Mouse (Mus musculus) mesoderm, embryonic 11.5 days (tissue): ENCODE results near the gene Zpr1.
"Not testable (repeated sequence)": the region's sequence is repeated elsewhere in the genome, so short reads cannot be mapped to it uniquely, and the experiment has no call there.

Experiments
- DNase-seq: peaks from one replicate; pipeline ENCODE4 v3.0.0-alpha.2; 2012; ENCODE audit warnings: low read depth, low spot score

Gene Zpr1

GRCm38 (mm10) chr9:46261131-46261530 lies 11.7 kb upstream of the Zpr1 start:
- DNase-seq: no peak

- DNase-seq: no peak
Measured at GRCm38 (mm10) chr9:46268343-46268873, 4.5 kb upstream of the Zpr1 start, which contains the start of gene Apoa5. Gene Apoa5 (plus strand): TSS chr9:46268633.

DNA sequence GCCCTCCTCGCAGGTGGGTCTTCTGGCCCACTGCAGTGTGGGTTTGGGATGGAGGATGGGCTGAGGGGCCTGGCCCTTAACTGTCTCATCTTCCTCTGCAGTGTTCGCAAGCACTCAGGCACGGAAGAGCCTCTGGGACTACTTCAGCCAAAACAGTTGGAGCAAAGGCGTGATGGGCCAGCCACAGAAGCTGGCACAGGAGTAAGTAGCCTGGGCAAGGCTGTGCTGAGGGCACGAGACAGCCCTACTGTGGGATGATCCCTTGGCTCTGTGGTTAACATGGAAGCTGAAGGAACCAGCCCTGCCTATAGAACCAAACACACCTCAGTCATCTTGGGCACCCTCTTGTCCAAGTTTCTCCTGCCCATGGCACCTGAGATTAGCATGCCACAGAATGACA lies 3.7 kb upstream of the Zpr1 start:
- no peak for DNase-seq

GRCm38 (mm10) chr9:46270782-46271181 lies 2.1 kb upstream of the Zpr1 start:
- no peak for DNase-seq

GRCm38 (mm10) chr9:46272070-46272469 lies 794 bp upstream of the Zpr1 start:
- no peak for DNase-seq

GRCm38 (mm10) chr9:46274494-46274893 lies 1.6 kb downstream of the Zpr1 start:
- DNase-seq: no peak

- DNase-seq: peak; percentile 89
Measured at GRCm38 (mm10) chr9:46282631-46283436, 10.0 kb downstream of the Zpr1 start, which contains the start of gene Bud13. Gene Bud13 (plus strand): TSS chr9:46283008.

DNA sequence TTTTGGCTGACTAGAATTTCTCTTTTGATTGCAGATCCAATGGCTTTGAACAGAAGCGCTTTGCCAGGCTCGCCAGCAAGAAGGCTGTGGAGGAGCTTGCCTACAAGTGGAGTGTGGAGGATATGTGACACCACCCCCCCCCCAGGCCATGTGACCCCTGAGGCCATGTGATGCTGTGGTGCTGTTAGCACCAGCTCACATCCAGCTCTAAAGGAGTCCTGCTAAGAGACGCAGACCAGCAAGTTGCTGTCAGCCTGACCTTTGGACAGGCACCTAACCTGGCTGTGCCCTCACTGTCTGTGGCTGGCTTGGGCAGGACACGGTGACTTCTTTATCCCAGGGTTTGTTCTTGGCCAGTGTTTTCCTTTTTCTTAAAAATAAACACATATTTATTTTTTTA lies 25.5 kb downstream of the Zpr1 start:
- DNase-seq: no peak

GRCm38 (mm10) chr9:46302142-46302541 lies 29.3 kb downstream of the Zpr1 start:
- DNase-seq: peak; percentile 70

DNA sequence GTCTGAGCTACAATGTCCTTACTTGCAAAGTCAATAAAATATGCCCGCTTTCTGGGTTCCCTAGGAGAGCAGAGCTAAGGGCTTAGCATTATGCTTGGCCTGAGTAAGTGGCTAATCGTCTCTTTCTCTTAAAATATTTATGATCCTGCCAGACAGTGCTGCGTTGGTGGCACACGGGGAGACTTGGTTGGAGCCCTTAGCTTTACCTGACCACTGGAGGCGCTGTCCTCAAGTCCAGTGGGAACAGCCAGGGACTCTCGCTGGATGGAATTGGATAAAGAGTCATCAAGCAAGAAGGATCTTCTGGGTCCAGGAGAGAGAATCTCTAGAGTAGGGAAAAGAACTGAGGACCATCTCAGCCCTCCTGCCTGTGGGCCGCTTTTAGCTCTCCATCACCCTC lies 36.3 kb downstream of the Zpr1 start:
- DNase-seq: no peak

DNA sequence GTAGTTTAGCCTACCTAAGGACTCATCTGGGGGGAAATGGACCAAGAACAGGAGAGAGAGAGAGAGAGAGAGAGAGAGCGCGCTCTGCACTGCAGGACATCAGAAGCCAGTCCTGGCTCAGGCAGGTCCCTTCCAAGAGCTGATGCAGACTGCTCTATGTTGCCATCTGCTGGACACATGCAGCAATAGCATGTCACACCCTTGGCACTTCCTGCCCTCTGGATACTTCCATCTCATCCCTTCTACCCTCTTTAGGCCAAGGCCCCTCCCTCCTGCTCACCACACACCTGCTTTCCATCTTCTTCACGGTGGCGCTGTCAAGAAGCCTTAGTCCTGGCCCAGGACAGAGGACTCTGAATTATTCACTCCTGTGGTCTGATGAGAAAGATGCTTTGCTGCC lies 41.6 kb downstream of the Zpr1 start:
- peak; percentile 87 for DNase-seq

- no peak for DNase-seq
Measured at GRCm38 (mm10) chr9:46314921-46315320, 42.1 kb downstream of the Zpr1 start.

GRCm38 (mm10) chr9:46315807-46316365 lies 43.0 kb downstream of the Zpr1 start:
- no peak for DNase-seq

DNA sequence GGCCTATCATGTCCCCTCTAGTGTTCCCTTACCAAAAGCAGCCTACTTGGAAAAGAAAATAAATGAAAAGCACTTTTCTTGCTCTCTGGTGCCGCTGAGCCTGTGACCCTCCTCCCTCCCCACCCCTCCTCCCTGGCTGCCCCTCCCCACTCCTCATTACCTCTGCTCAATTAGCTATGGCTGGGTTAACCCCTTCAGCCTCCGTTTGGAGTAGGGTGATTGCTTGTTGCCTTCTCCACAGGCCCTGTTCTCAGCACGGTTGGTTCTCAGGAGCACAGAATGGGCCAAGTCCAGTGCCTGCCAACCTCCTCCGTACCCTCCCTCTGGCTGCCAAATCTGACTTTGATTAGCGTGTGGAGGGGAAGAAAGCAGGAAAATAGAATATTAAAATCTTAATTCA lies 43.5 kb downstream of the Zpr1 start:
- DNase-seq: no peak

- DNase-seq: no peak
Measured at GRCm38 (mm10) chr9:46316909-46317308, 44.0 kb downstream of the Zpr1 start.

- DNase-seq: no peak
Measured at GRCm38 (mm10) chr9:46317957-46318356, 45.1 kb downstream of the Zpr1 start.

GRCm38 (mm10) chr9:46319886-46320285 lies 47.0 kb downstream of the Zpr1 start, which contains the start of gene 4931429L15Rik:
Gene 4931429L15Rik (minus strand): TSS chr9:46319986.
- not testable (repeated sequence) for DNase-seq

GRCm38 (mm10) chr9:46320461-46320860 lies 47.6 kb downstream of the Zpr1 start:
- DNase-seq: no peak

GRCm38 (mm10) chr9:46326694-46327405 lies 54.0 kb downstream of the Zpr1 start:
- DNase-seq: no peak

GRCm38 (mm10) chr9:46327706-46328571 lies 55.1 kb downstream of the Zpr1 start:
- no peak for DNase-seq

GRCm38 (mm10) chr9:46328572-46329249 lies 55.8 kb downstream of the Zpr1 start:
- DNase-seq: peak; percentile 81
